Mouse (Mus musculus) G1E (cell line): ENCODE measurements around the gene Myocd.

ENCODE experiments used
- CTCF ChIP-seq: IDR thresholded peaks from 2 replicates; pipeline ENCODE4 v1.5.1; 2012; ENCODE audit warnings: low read depth, low read length, inconsistent platforms, mixed read lengths
- GATA1 ChIP-seq: IDR thresholded peaks from 2 replicates; pipeline ENCODE4 v1.6.1; 2012; ENCODE audit warnings: borderline replicate concordance, low read length, inconsistent platforms, mixed read lengths
- GATA2 ChIP-seq: IDR thresholded peaks from 2 replicates; pipeline ENCODE4 v1.6.1; 2012; ENCODE audit warnings: low read depth, low read length, inconsistent platforms, borderline replicate concordance
- POLR2AphosphoS5 ChIP-seq: IDR thresholded peaks from 2 replicates; pipeline ENCODE4 v1.6.1; 2012; ENCODE audit warnings: low read depth, low read length, inconsistent platforms; ENCODE audit not compliant: insufficient replicate concordance
- TAL1 ChIP-seq: conservative IDR thresholded peaks from 2 replicates; pipeline ENCODE4 v1.6.1; 2012; ENCODE audit warnings: low read depth, low read length, inconsistent platforms, mixed read lengths

DNA sequence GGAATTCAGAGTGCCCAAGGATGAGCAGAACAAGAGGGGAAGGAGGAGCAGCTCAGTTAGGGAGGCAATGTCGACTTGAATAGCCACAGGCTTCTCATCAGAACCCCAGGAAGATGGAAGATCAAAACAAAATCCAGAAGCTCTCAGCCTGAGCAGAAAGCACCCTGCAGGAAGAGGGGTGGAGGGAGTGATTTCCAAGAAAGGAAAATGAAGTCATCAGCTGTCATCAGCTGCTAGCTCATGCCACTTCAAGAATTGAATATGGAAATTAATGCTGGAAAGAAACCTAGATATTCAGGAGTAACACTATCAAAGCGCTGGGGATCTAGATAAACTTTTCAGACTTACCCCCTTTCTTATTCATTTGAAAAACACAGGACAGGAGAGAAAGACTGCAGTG is 34.4 kb downstream of the Myocd start:
- TF ChIP-seq CTCF = no peak
- no peak for TF ChIP-seq GATA1
- no peak for TF ChIP-seq GATA2
- TF ChIP-seq TAL1 = no peak
- no peak for TF ChIP-seq POLR2AphosphoS5
